Mouse (Mus musculus): ENCODE results near the gene 4932429P05Rik.

The 4932429P05Rik gene

DNA sequence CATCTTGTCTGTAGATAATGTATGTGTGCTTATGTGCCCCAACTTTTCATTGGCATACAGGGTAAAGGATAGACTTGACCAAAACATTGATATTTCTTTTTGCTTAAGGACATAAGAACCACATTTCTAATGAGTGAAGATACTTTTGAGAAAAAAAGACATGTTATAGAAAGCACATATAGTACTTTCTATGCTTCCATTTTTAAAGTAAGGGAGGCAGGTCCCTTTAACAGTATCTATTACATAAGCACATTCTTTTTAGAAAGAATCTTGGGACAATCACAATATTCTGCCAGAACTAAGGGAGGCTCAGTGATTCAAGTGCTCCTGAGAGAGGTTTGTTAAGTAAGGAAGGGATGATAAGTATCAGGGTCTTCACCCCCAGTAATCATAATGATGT lies at the start of gene 4932429P05Rik:
Gene 4932429P05Rik (plus strand): TSS at position 301 of the 400 bp plus-strand sequence.
- no peak for DNase-seq (ENCODE audit: low spot score in 2 of 2)
